ENCODE assay signal across 9 mouse cellular contexts in genomic region chr12:80157675-80158074, GRCm38 (mm10). TPM values are rescaled to one million over a fixed set of nuclear protein-coding genes. Genes with fewer than 3 reads are reported as not detected.
A peak's percentile ranks its signal among the peaks of the same experiment; 100 is the strongest.
DNase-seq lines count a peak whose midpoint lies in the region; ATAC-seq and TF ChIP-seq lines count a peak whose summit lies in the region.
"Had no signal": no experiment of that assay in that cellular context is flagged by ENCODE, and none has a peak within 500 bp of the region (broad histone marks: within the 10 kb centered on the region; RNA-seq: fewer than 3 reads in every experiment).

No protein-coding gene starts in this region.

- no peak overlapping the region for H3K9ac ChIP-seq in ES-E14 (ENCODE audit: insufficient read depth, low read depth, low read length, poor library complexity, severe bottlenecking)
- H3K9ac ChIP-seq in liver, embryonic 11.5 days (ENCODE audit: low read depth, low read length), result no peak overlapping the region
- no peak overlapping the region for H3K9ac ChIP-seq in kidney, embryonic 14.5 days (ENCODE audit: low read depth, low read length)
- H3K9ac ChIP-seq: embryonic facial prominence, embryonic 15.5 days; limb, embryonic 13.5 days had no signal

- 9% methylated on average over 5 of the region's 5 CpGs for WGBS in liver, embryonic 11.5 days
- WGBS in kidney, embryonic 14.5 days, result 8% methylated on average over 5 of the region's 5 CpGs

- no peaks in the 10 kb centered on the region for H3K36me3 ChIP-seq in ES-E14 (ENCODE audit: control insufficient read depth, insufficient read depth, low read length, poor library complexity, severe bottlenecking)
- no peaks in the 10 kb centered on the region for H3K36me3 ChIP-seq in liver, embryonic 11.5 days (ENCODE audit: control insufficient read depth, insufficient read depth, low read length)
- H3K36me3 ChIP-seq in kidney, embryonic 14.5 days (ENCODE audit: control insufficient read depth, insufficient read depth, low read length), result no peaks in the 10 kb centered on the region
- H3K36me3 ChIP-seq: embryonic facial prominence, embryonic 15.5 days; limb, embryonic 13.5 days had no signal

- in situ Hi-C loops in ES-E14 (cut with MboI; ENCODE audit: low sequenced_read_pairs in 2 of 2, unreplicated experiment in 2 of 2), result loop anchor here (10.0 to 25.0 kb wide), 2 partner anchors 247 to 455 kb away; no protein-coding TSS in a partner anchor

- H3K27ac ChIP-seq in ES-E14 (ENCODE audit: insufficient read depth, low read depth, low read length, poor library complexity, severe bottlenecking), result no peak overlapping the region
- H3K27ac ChIP-seq in liver, embryonic 11.5 days (ENCODE audit: low read depth, low read length), result no peak overlapping the region
- no peak overlapping the region for H3K27ac ChIP-seq in kidney, embryonic 14.5 days (ENCODE audit: low read depth, low read length)
- H3K27ac ChIP-seq: embryonic facial prominence, embryonic 15.5 days; limb, embryonic 13.5 days had no signal

- ATAC-seq in liver, embryonic 11.5 days (replicated peaks; ENCODE audit: low FRiP score), result no peak
- no peak for ATAC-seq in kidney, embryonic 14.5 days (ENCODE audit: low FRiP score, low TSS enrichment)

- peaks cover 0 to 4% of the 10 kb centered on the region in 2 experiments; a peak in 1 of 4 replicates for H3K4me1 ChIP-seq in ES-E14 (ENCODE audit: control insufficient read depth in 2 of 2, insufficient read depth in 2 of 2, low read length in 2 of 2, poor library complexity in 1 of 2)
- H3K4me1 ChIP-seq in liver, embryonic 11.5 days (replicated peaks; ENCODE audit: control insufficient read depth, insufficient read depth, low read length), result peaks cover 5% of the 10 kb centered on the region; the same call in 1 of the 2 replicates
- no peaks in the 10 kb centered on the region for H3K4me1 ChIP-seq in kidney, embryonic 14.5 days (ENCODE audit: control insufficient read depth, insufficient read depth, low read length)
- H3K4me1 ChIP-seq: embryonic facial prominence, embryonic 15.5 days had no signal

- H3K27me3 ChIP-seq in liver, embryonic 11.5 days (replicated peaks; ENCODE audit: control insufficient read depth, insufficient read depth, low read length), result no peaks in the 10 kb centered on the region
- H3K27me3 ChIP-seq in kidney, embryonic 14.5 days (ENCODE audit: control insufficient read depth, insufficient read depth, low read length), result no peaks in the 10 kb centered on the region
- H3K27me3 ChIP-seq: embryonic facial prominence, embryonic 15.5 days; limb, embryonic 13.5 days had no signal

- 0 out of 2 replicates have a peak overlapping the region, but pooled peaks have one; percentile 41 for H3K4me2 ChIP-seq in liver, embryonic 11.5 days
- H3K4me2 ChIP-seq in kidney, embryonic 14.5 days (replicated peaks; ENCODE audit: low read depth, low read length), result no peak overlapping the region; the same call in 1 of the 2 replicates
- H3K4me2 ChIP-seq: embryonic facial prominence, embryonic 15.5 days; limb, embryonic 13.5 days had no signal

- H3K9me3 ChIP-seq in ES-E14 (ENCODE audit: control insufficient read depth, insufficient read depth, low read depth, low read length), result no peaks in the 10 kb centered on the region
- H3K9me3 ChIP-seq in liver, embryonic 11.5 days (ENCODE audit: control insufficient read depth, low read length), result no peaks in the 10 kb centered on the region
- no peaks in the 10 kb centered on the region for H3K9me3 ChIP-seq in kidney, embryonic 14.5 days (ENCODE audit: control insufficient read depth, low read length)
- H3K9me3 ChIP-seq: embryonic facial prominence, embryonic 15.5 days; limb, embryonic 13.5 days had no signal

- no peak overlapping the region for H3K4me3 ChIP-seq in ES-E14 (ENCODE audit: insufficient read depth in 1 of 2, low read depth in 1 of 2, low read length in 2 of 2, poor library complexity in 1 of 2, severe bottlenecking in 1 of 2)
- no peak overlapping the region for H3K4me3 ChIP-seq in liver, embryonic 11.5 days (ENCODE audit: low read depth, low read length)
- H3K4me3 ChIP-seq in kidney, embryonic 14.5 days (ENCODE audit: low read length), result no peak overlapping the region
- H3K4me3 ChIP-seq: embryonic facial prominence, embryonic 15.5 days; limb, embryonic 13.5 days had no signal

- DNase-seq in kidney, adult 9 months, result peak; percentile 49
- DNase-seq in kidney, postnatal 36 days, result no peak
- peak; percentile 38 for DNase-seq in CD4-positive helper T cell, adult 2 months (ENCODE audit: low read depth, low spot score)
- no peak for DNase-seq in ES-E14 (ENCODE audit: low read depth, low spot score)
- DNase-seq in liver, embryonic 11.5 days (ENCODE audit: low spot score), result no peak
- DNase-seq in cerebellum, postnatal 4 days (ENCODE audit: low spot score in 2 of 2), result no peak

TF ChIP-seq in ES-E14, 5 proteins besides CTCF, POLR2A, EP300 and RAD21:
- TF ChIP-seq MAFK (IDR thresholded peaks at IDR 0.05; ENCODE audit: insufficient read depth, low read depth, low read length), result no peak
- peak; percentile 34; the same call in 1 of the 2 replicates for TF ChIP-seq ZC3H11A (IDR thresholded peaks at IDR 0.05; ENCODE audit: borderline replicate concordance, low read depth, low read length)

RNA-seq across cellular contexts. Expression of gene Zfp36l1, which starts 44.9 kb away (rescaled TPM):
- total RNA-seq in ES-E14 (2012; rRNA removed), result 19.4 and 19.8 TPM in 2 replicates
- 69.6 and 72.7 TPM in 2 replicates for polyA plus RNA-seq in liver, embryonic 11.5 days (2014; fragmentation: Nextera tagmentation; extraction: Ambion mirVana)
- 166 and 175 TPM in 2 replicates for polyA plus RNA-seq in kidney, embryonic 14.5 days (2014; fragmentation: Nextera tagmentation; extraction: Ambion mirVana)

Comparison
In these comparisons a context has a peak if more than half of its experiments do, and no peak if none do; other contexts are left out.
1. DNase-seq: peak in kidney, adult 9 months (single experiment) and CD4-positive helper T cell, adult 2 months (single experiment); none in kidney, postnatal 36 days (0 of 2), ES-E14 (single experiment), liver, embryonic 11.5 days (single experiment) and cerebellum, postnatal 4 days (0 of 2).